Mouse (Mus musculus) midbrain, embryonic 10.5 days (tissue): ENCODE data around the gene Slc38a5. TPM values are rescaled to one million over a fixed set of nuclear protein-coding genes. Genes with fewer than 3 reads are reported as not detected.

ENCODE experiments used
- polyA plus RNA-seq: library from polyadenylated mRNA; unstranded; fragments of >200 nt; fragmentation: Nextera tagmentation; extraction: Ambion mirVana; gene quantifications from 2 replicates; pipeline ENCODE4 v1.2.1, GENCODE M21; 2016

Slc38a5 gene
- polyA plus RNA-seq, 1 experiment from 2014 or later = 4.8 TPM

Other genes with a start within 250 kb of the Slc38a5 start
- 95.8 and 99.4 TPM in 2 replicates for gene Suv39h1, start 196.4 kb upstream of the Slc38a5 start, polyA plus RNA-seq
- gene Was, start 180.6 kb upstream of the Slc38a5 start, polyA plus RNA-seq = 0.17 and 0.31 TPM in 2 replicates
- 22.8 and 32.2 TPM in 2 replicates for gene Wdr13, start 138.2 kb upstream of the Slc38a5 start, polyA plus RNA-seq
- gene Rbm3, start 125.3 kb upstream of the Slc38a5 start, polyA plus RNA-seq = 397 and 409 TPM in 2 replicates
- gene Tbc1d25, start 95.0 kb upstream of the Slc38a5 start, polyA plus RNA-seq = 8.7 and 11.2 TPM in 2 replicates
- 35.1 TPM in 2 replicates for gene Ebp, start 77.6 kb upstream of the Slc38a5 start, polyA plus RNA-seq
- 12.2 and 17.2 TPM in 2 replicates for gene Porcn, start 64.6 kb upstream of the Slc38a5 start, polyA plus RNA-seq
- 44.2 and 45.7 TPM in 2 replicates for gene Ftsj1, start 18.7 kb upstream of the Slc38a5 start, polyA plus RNA-seq
- gene Ssxb10, start 56.3 kb downstream of the Slc38a5 start, polyA plus RNA-seq = not detected in 2 replicates
- gene Ssxb9, start 95.8 kb downstream of the Slc38a5 start, polyA plus RNA-seq = not detected in 2 replicates
- not detected in 2 replicates for gene Ssxb1, start 142.2 kb downstream of the Slc38a5 start, polyA plus RNA-seq
- not detected in 2 replicates for gene Ssxb2, start 190.6 kb downstream of the Slc38a5 start, polyA plus RNA-seq